Mouse (Mus musculus) limb, embryonic 14.5 days (tissue): Measurements from ENCODE around the gene Msi2. TPM values are rescaled to one million over a fixed set of nuclear protein-coding genes. Genes with fewer than 3 reads are reported as not detected.

ENCODE experiments used
- ATAC-seq: fragments of 200-750 bp; cut with Nextera tagmentation; 2 replicates; pipeline ENCODE4 v1.8.0; 2017; ENCODE audit warnings: low read depth, moderate number of reproducible peaks, moderate TSS enrichment; ENCODE audit not compliant: low FRiP score
- DNase-seq: peaks from one replicate; pipeline ENCODE4 v3.0.0-alpha.2; 2015; ENCODE audit warnings: low spot score
- H3K27ac ChIP-seq: fragments of 300-500 bp; sonication (generic); replicated peaks from 2 replicates; pipeline ENCODE4 v1.5.1; 2014; ENCODE audit warnings: low read depth, mild to moderate bottlenecking, low read length, moderate library complexity, mixed read lengths
- H3K27me3 ChIP-seq: fragments of 300-500 bp; sonication (generic); 2 replicates; pipeline ENCODE4 v1.6.1; 2014; ENCODE audit warnings: low read length, mixed read lengths; ENCODE audit not compliant: control insufficient read depth, insufficient read depth
- H3K36me3 ChIP-seq: fragments of 300-500 bp; sonication (generic); 2 replicates; pipeline ENCODE4 v1.6.1; 2014; ENCODE audit warnings: mild to moderate bottlenecking, low read length, moderate library complexity, mixed read lengths; ENCODE audit not compliant: control insufficient read depth, insufficient read depth
- H3K4me1 ChIP-seq: fragments of 300-500 bp; sonication (generic); 2 replicates; pipeline ENCODE4 v1.6.1; 2014; ENCODE audit warnings: antibody characterized with exemption, low read length, mixed read lengths; ENCODE audit not compliant: control insufficient read depth, insufficient read depth
- H3K4me2 ChIP-seq: fragments of 300-500 bp; sonication (generic); replicated peaks from 2 replicates; pipeline ENCODE4 v1.6.1; 2014; ENCODE audit warnings: low read depth, mild to moderate bottlenecking, low read length, moderate library complexity; ENCODE audit not compliant: severe bottlenecking
- H3K4me3 ChIP-seq: fragments of 300-500 bp; sonication (generic); replicated peaks from 2 replicates; pipeline ENCODE4 v1.5.1; 2014; ENCODE audit warnings: low read length
- H3K9ac ChIP-seq: fragments of 300-500 bp; sonication (generic); 2 replicates; pipeline ENCODE4 v1.6.1; 2014; ENCODE audit warnings: mild to moderate bottlenecking, low read depth, low read length, moderate library complexity; ENCODE audit not compliant: severe bottlenecking
- H3K9me3 ChIP-seq: fragments of 300-500 bp; sonication (generic); 2 replicates; pipeline ENCODE4 v1.6.1; 2016; ENCODE audit warnings: low read length; ENCODE audit not compliant: control insufficient read depth
- POLR2A ChIP-seq: fragments of 200-500 bp; IDR thresholded peaks from 2 replicates; pipeline ENCODE4 v1.8.0; 2012; ENCODE audit warnings: inconsistent platforms, mild to moderate bottlenecking, moderate library complexity, borderline replicate concordance; ENCODE audit not compliant: insufficient read depth, insufficient read length; ENCODE audit errors: extremely low read depth
- WGBS: fragments of 180-500 bp; shearing (Covaris S2); extraction: QIAGEN DNeasy Blood & Tissue Kit; methylation state at CpG from one replicate; pipeline ENCODE4 v1.1.7; 2014; 5-methylcytosine and 5-hydroxymethylcytosine counted together
- polyA plus RNA-seq, 2 experiments: library from polyadenylated mRNA; depleted of rRNA in 1 of 2; stranded (reverse) in 1 of 2; unstranded in 1 of 2; fragments of >200 nt; fragmentation: Nextera tagmentation in 1 of 2; extraction: Ambion mirVana in 1 of 2; gene quantifications; 2 replicates each; pipeline versions ENCODE4 v1.2.1 to v1.2.3; 2012 to 2014

Gene Msi2
- polyA plus RNA-seq, 2 experiments, result 13.9 to 36.5 TPM

GRCm38 (mm10) chr11:88493795-88494559, 224.3 kb downstream of the Msi2 start:
- no peak overlapping the region for H3K4me3 ChIP-seq
- no peak for TF ChIP-seq POLR2A

GRCm38 (mm10) chr11:88492585-88492984, 225.7 kb downstream of the Msi2 start:
- H3K27me3 ChIP-seq, result no peaks in the 10 kb centered on the region
- H3K27ac ChIP-seq, result no peak overlapping the region
- no peak overlapping the region for H3K4me2 ChIP-seq
- H3K4me1 ChIP-seq, result 0 out of 2 replicates have a peak, but pooled peaks cover 4% of the 10 kb centered on the region
- no peak overlapping the region for H3K4me3 ChIP-seq
- no peaks in the 10 kb centered on the region for H3K36me3 ChIP-seq
- no peak for ATAC-seq
- H3K9ac ChIP-seq, result no peak overlapping the region
- no peak for TF ChIP-seq POLR2A
- DNase-seq, result no peak
- no peaks in the 10 kb centered on the region for H3K9me3 ChIP-seq
- WGBS, result 88% methylated on average over 2 of the region's 2 CpGs

More at GRCm38 (mm10) chr11:88493795-88494559, 224.3 kb downstream of the Msi2 start:
- Histone ChIP-seq H3K9ac (no peak overlapping the region), H3K9me3 (no peaks in the 10 kb centered on the region), H3K27ac (no peak overlapping the region), H3K36me3 (no peaks in the 10 kb centered on the region), H3K27me3 (no peaks in the 10 kb centered on the region), H3K4me2 (no peak overlapping the region), H3K4me1 (0 out of 2 replicates have a peak, but pooled peaks cover 4% of the 10 kb centered on the region)
- 82% methylated on average over 18 of the region's 18 CpGs for WGBS
- no peak for ATAC-seq
- DNase-seq, result no peak

- Histone ChIP-seq H3K4me2 (no peak overlapping the region), H3K27me3 (no peaks in the 10 kb centered on the region), H3K27ac (no peak overlapping the region), H3K36me3 (no peaks in the 10 kb centered on the region), H3K9ac (no peak overlapping the region), H3K4me3 (no peak overlapping the region), H3K9me3 (no peaks in the 10 kb centered on the region), H3K4me1 (peaks cover 17% of the 10 kb centered on the region)
- no peak for DNase-seq
- ATAC-seq, result no peak
- no peak for TF ChIP-seq POLR2A
- 71% methylated on average over 4 of the region's 4 CpGs for WGBS
Measured at GRCm38 (mm10) chr11:88489985-88490384, 228.3 kb downstream of the Msi2 start.

- peaks cover 19% of the 10 kb centered on the region for H3K4me1 ChIP-seq
- H3K27ac ChIP-seq, result no peak overlapping the region
- H3K9me3 ChIP-seq, result no peaks in the 10 kb centered on the region
- no peak overlapping the region for H3K4me3 ChIP-seq
- ATAC-seq (peak; percentile 16; the same call in 1 of the 2 replicates), DNase-seq (no peak)
- WGBS, result 62% methylated on average over 17 of the region's 17 CpGs
- H3K27me3 ChIP-seq, result no peaks in the 10 kb centered on the region
- no peak overlapping the region for H3K4me2 ChIP-seq
- no peaks in the 10 kb centered on the region for H3K36me3 ChIP-seq
- no peak for TF ChIP-seq POLR2A
- H3K9ac ChIP-seq, result no peak overlapping the region
Measured at GRCm38 (mm10) chr11:88488941-88489724, 229.2 kb downstream of the Msi2 start.

- DNase-seq (no peak), ATAC-seq (peak; percentile 23)
- no peaks in the 10 kb centered on the region for H3K27me3 ChIP-seq
- no peak for TF ChIP-seq POLR2A
- no peaks in the 10 kb centered on the region for H3K9me3 ChIP-seq
- H3K9ac ChIP-seq, result no peak overlapping the region
- no peak overlapping the region for H3K4me3 ChIP-seq
- no peak overlapping the region for H3K4me2 ChIP-seq
- H3K36me3 ChIP-seq, result no peaks in the 10 kb centered on the region
- no peak overlapping the region for H3K27ac ChIP-seq
- 79% methylated on average over 13 of the region's 13 CpGs for WGBS
- H3K4me1 ChIP-seq, result peaks cover 19% of the 10 kb centered on the region
Measured at GRCm38 (mm10) chr11:88488175-88488940, 230.0 kb downstream of the Msi2 start.
